Mouse (Mus musculus): ENCODE data around the gene Hnrnpl.

DNA sequence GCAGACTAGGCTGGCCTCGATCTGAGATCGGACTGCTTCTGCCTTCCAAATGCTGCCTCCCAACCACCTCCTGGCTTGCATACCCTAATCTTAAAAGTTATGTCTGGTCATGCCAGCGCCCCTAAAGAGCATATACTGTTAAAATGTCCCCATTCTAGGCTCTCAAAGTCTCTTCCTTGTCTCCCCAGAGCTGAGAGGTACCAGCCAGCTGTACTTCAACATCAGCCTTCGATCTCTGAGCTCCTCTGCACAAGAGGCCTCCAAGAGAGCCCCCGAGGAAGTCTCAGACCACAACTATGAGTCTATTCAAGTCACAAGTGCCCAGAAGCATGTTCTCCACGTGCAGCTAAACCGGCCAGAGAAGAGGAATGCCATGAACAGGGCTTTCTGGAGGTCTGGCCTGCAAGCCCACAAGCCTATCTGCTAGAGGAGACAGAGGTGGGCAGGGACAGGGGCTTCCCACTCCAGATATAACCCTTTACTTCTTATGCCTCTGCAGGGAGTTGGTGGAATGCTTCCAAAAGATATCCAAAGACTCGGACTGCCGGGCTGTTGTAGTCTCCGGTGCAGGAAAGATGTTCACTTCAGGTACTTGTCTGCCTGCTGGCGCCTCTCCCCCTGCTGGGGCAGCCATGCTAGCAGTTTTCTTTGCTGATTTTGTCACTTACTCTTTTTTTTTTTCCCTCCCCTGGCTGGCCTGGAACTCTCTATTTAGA lies 17.5 kb downstream of the Hnrnpl start:
- TF ChIP-seq CTCF (IDR thresholded peaks at IDR 0.05; ENCODE audit: low read depth, low read length) (no peak), POLR2A (IDR thresholded peaks at IDR 0.05; ENCODE audit: borderline replicate concordance, low read depth, low read length) (peak; percentile 67; the same call in 1 of the 2 replicates)

All from bone marrow macrophage, adult 2 months (primary cell).